Mouse (Mus musculus): ENCODE results near the gene Ipmk.

- TF ChIP-seq CTCF (conservative IDR thresholded peaks at IDR 0.05; ENCODE audit: insufficient read depth, insufficient read length, low read depth, low read length) (no peak), POLR2A (IDR thresholded peaks at IDR 0.05; ENCODE audit: low read depth, low read length) (no peak)
Observed at GRCm38 (mm10) chr10:71382858-71383551, 35.4 kb downstream of the Ipmk start.
